Mouse (Mus musculus): ENCODE measurements around the gene Cdc6. TPM values are rescaled to one million over a fixed set of nuclear protein-coding genes. Genes with fewer than 3 reads are reported as not detected.

Gene Cdc6
- total and polyA plus RNA-seq, 3 experiments = 56.9 to 104 (median 69.4) TPM

DNA sequence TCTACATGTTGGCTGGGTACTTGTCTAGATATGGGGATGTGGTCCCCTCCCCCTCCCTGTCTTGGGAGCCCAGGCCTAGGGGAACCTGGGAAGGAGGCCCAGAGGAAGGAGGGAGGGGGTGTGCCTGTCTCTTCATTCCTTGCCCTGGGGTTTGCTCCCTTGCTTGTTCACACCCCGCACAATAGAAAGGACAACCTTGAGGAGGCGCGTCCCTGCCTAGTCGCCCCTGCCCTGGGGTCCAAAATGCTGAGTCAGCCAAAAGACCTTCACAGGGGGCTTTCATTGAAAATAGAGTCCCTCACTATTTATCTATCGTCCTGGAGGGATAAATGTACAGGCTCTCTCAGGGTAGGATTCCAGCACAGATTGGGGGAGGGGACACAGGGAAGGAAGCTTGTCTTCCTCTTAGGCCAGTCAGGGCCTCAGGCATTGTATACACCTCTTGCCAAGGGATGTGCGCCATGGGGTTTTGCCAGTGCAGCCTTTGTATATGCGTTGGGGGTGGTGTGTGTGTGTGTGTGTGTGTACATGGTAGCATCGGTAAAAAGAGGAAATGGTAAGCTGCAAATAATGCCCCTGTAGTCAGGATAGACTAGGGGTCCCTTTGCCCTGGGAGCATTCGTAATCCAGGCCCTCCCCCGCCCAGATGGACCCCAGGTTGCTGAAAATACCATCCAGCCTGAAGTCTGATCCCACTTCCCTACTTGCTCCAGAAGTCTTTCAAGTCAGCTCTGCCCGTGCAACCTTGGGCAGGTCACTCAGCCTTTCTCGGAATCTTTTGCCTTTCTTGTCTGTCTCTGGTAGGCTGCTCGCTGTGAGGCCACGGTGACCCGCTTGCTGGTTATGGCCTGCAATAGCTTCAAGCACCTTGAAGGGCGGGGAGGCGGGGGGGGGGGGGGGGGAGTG lies 47.5 kb downstream of the Cdc6 start:
- peaks cover 3% of the 10 kb centered on the region; the same call in 1 of the 2 replicates for H3K79me2 ChIP-seq (ENCODE audit: control insufficient read depth, insufficient read depth, low read length, poor library complexity)
- no peak overlapping the region for H3K27ac ChIP-seq (ENCODE audit: control insufficient read depth, low read depth, low read length)
- no peak overlapping the region for H3K9ac ChIP-seq (ENCODE audit: control insufficient read depth, low read depth, low read length, poor library complexity, severe bottlenecking)
- H3K9me3 ChIP-seq (replicated peaks; ENCODE audit: insufficient read depth, low read length) = no peaks in the 10 kb centered on the region
- peak; percentile 78 for TF ChIP-seq MAFK (IDR thresholded peaks at IDR 0.05; ENCODE audit: borderline replicate concordance, low read depth, low read length)
- no peak for TF ChIP-seq NRF1 (IDR thresholded peaks at IDR 0.05; ENCODE audit: insufficient read depth, low read depth, low read length, poor library complexity, severe bottlenecking)
- peaks cover 0 to 31% of the 10 kb centered on the region in 2 experiments; a peak in 2 of 4 replicates for H3K36me3 ChIP-seq (ENCODE audit: control insufficient read depth in 1 of 2, insufficient read depth in 2 of 2, low read length in 2 of 2)
- no peaks in the 10 kb centered on the region for H3K27me3 ChIP-seq (ENCODE audit: control insufficient read depth in 1 of 2, insufficient read depth in 2 of 2, low read length in 2 of 2)
- H3K4me1 ChIP-seq (ENCODE audit: control insufficient read depth in 1 of 2, insufficient read depth in 2 of 2, low read length in 2 of 2) = peaks cover 14 to 33% of the 10 kb centered on the region in 2 experiments
- DNase-seq (ENCODE audit: low read depth, low spot score) = peak; percentile 45
- H3K4me3 ChIP-seq (ENCODE audit: control insufficient read depth in 1 of 2, insufficient read depth in 1 of 2, low read depth in 2 of 2, low read length in 2 of 2) = no peak overlapping the region

DNA sequence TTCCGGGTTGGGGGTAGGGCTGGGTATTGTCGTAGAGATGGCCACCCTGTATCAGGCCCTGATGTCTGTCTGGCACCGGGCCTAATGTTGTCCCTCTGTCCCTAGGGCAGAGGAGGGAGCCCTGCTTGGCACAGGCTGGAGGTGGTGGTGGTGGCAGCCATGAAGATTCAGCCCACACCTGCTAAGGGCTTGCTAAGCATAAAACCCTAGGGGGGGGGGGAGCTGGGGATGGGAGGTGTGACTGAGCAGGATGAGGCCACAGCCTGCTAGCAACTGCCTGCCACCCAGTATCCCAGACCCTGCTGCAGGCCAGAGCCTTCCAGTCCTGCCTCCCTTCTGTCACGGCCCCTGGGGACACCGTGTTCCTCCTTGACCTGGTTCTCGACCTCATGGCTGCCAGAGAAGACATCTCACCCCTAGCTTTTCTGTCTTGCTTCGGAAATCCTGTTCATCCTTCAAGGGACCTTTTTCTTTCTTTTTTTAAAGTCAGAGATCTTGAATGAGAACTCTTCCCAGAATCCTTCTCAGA lies 48.2 kb downstream of the Cdc6 start:
- Histone ChIP-seq H3K27me3 (ENCODE audit: control insufficient read depth in 1 of 2, insufficient read depth in 2 of 2, low read length in 2 of 2) (no peaks in the 10 kb centered on the region), H3K4me1 (ENCODE audit: control insufficient read depth in 1 of 2, insufficient read depth in 2 of 2, low read length in 2 of 2) (peaks cover 12 to 32% of the 10 kb centered on the region in 2 experiments), H3K4me3 (ENCODE audit: control insufficient read depth in 1 of 2, insufficient read depth in 1 of 2, low read depth in 2 of 2, low read length in 2 of 2) (no peak overlapping the region)

DNA sequence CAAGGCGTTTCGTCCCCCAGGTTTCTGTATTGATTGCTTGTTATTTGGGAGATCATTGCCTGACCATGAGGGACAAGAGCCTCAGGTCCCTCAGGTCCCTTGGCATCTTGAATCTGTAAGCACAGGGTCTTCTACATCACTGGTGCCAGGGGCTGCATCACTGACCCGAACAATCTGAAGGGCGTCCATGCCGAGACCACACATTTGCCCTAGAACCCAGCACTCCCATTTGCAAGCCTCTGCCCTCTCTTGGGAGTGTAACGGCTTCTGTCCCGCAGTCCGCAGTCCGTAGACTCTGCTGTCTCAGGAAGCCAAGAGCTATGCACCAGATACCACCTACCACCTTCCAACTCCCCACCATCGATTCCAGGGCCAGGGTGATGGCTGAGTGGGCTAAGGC lies 48.7 kb downstream of the Cdc6 start:
- H3K4me1 ChIP-seq (ENCODE audit: control insufficient read depth in 1 of 2, insufficient read depth in 2 of 2, low read length in 2 of 2) = peaks cover 12 to 37% of the 10 kb centered on the region in 2 experiments
- H3K27me3 ChIP-seq (ENCODE audit: control insufficient read depth in 1 of 2, insufficient read depth in 2 of 2, low read length in 2 of 2) = no peaks in the 10 kb centered on the region
- TF ChIP-seq HCFC1 (IDR thresholded peaks at IDR 0.05; ENCODE audit: low read depth, low read length) (no peak), BHLHE40 (IDR thresholded peaks at IDR 0.05; ENCODE audit: borderline replicate concordance, low read depth, low read length) (no peak), TAL1 (IDR thresholded peaks at IDR 0.05; ENCODE audit: low read length) (no peak), ZC3H11A (IDR thresholded peaks at IDR 0.05; ENCODE audit: low read depth, low read length) (no peak), ETS1 (IDR thresholded peaks at IDR 0.05; ENCODE audit: low read depth, low read length) (no peak), MXI1 (IDR thresholded peaks at IDR 0.05; ENCODE audit: low read depth, low read length) (no peak), NELFE (IDR thresholded peaks at IDR 0.05; ENCODE audit: low read depth, low read length) (no peak), JUND (IDR thresholded peaks at IDR 0.05; ENCODE audit: low read depth, low read length) (no peak), MYC (IDR thresholded peaks at IDR 0.05; ENCODE audit: low read depth, low read length) (no peak), SIN3A (IDR thresholded peaks at IDR 0.05; ENCODE audit: low read length) (no peak), POLR2AphosphoS2 (IDR thresholded peaks at IDR 0.05; ENCODE audit: low read length) (no peak), KAT2A (conservative IDR thresholded peaks at IDR 0.05; ENCODE audit: low read depth, low read length) (no peak), MAFK (IDR thresholded peaks at IDR 0.05; ENCODE audit: borderline replicate concordance, low read depth, low read length) (no peak)
- no peak overlapping the region for H3K27ac ChIP-seq (ENCODE audit: control insufficient read depth, low read depth, low read length)
- H3K79me2 ChIP-seq (ENCODE audit: control insufficient read depth, insufficient read depth, low read length, poor library complexity) = peaks cover 3% of the 10 kb centered on the region
- no peak for DNase-seq (ENCODE audit: low read depth, low spot score)
- no peak overlapping the region for H3K9ac ChIP-seq (ENCODE audit: control insufficient read depth, low read depth, low read length, poor library complexity, severe bottlenecking)
- H3K9me3 ChIP-seq (replicated peaks; ENCODE audit: insufficient read depth, low read length) = no peaks in the 10 kb centered on the region
- H3K36me3 ChIP-seq (ENCODE audit: control insufficient read depth in 1 of 2, insufficient read depth in 2 of 2, low read length in 2 of 2) = peaks cover 0 to 28% of the 10 kb centered on the region in 2 experiments; a peak in 2 of 4 replicates
- H3K4me3 ChIP-seq (ENCODE audit: control insufficient read depth in 1 of 2, insufficient read depth in 1 of 2, low read depth in 2 of 2, low read length in 2 of 2) = no peak overlapping the region

More for the DNA sequence above, 48.2 kb downstream of the Cdc6 start:
- Histone ChIP-seq H3K27ac (ENCODE audit: control insufficient read depth, low read depth, low read length) (no peak overlapping the region), H3K36me3 (ENCODE audit: control insufficient read depth in 1 of 2, insufficient read depth in 2 of 2, low read length in 2 of 2) (peaks cover 0 to 28% of the 10 kb centered on the region in 2 experiments; a peak in 2 of 4 replicates), H3K9ac (ENCODE audit: control insufficient read depth, low read depth, low read length, poor library complexity, severe bottlenecking) (no peak overlapping the region), H3K9me3 (replicated peaks; ENCODE audit: insufficient read depth, low read length) (no peaks in the 10 kb centered on the region), H3K79me2 (ENCODE audit: control insufficient read depth, insufficient read depth, low read length, poor library complexity) (peaks cover 3% of the 10 kb centered on the region)
- TF ChIP-seq SIN3A (IDR thresholded peaks at IDR 0.05; ENCODE audit: low read length) (no peak), ZNF384 (IDR thresholded peaks at IDR 0.05; ENCODE audit: low read depth, low read length) (no peak), GABPA (IDR thresholded peaks at IDR 0.05; ENCODE audit: low read depth, low read length) (no peak), CHD1 (IDR thresholded peaks at IDR 0.05; ENCODE audit: low read depth, low read length) (no peak), MAFK (IDR thresholded peaks at IDR 0.05; ENCODE audit: borderline replicate concordance, low read depth, low read length) (no peak), JUND (IDR thresholded peaks at IDR 0.05; ENCODE audit: low read depth, low read length) (no peak), NRF1 (IDR thresholded peaks at IDR 0.05; ENCODE audit: insufficient read depth, low read depth, low read length, poor library complexity, severe bottlenecking) (no peak), TCF12 (IDR thresholded peaks at IDR 0.05; ENCODE audit: low read depth, low read length) (no peak), TAL1 (IDR thresholded peaks at IDR 0.05; ENCODE audit: low read length) (no peak), ZMIZ1 (IDR thresholded peaks at IDR 0.05; ENCODE audit: low read depth, low read length) (no peak), CHD2 (IDR thresholded peaks at IDR 0.05; ENCODE audit: low read length) (no peak), ETS1 (IDR thresholded peaks at IDR 0.05; ENCODE audit: low read depth, low read length) (no peak), USF1 (IDR thresholded peaks at IDR 0.05; ENCODE audit: low read depth, low read length) (no peak), MEF2A (IDR thresholded peaks at IDR 0.05; ENCODE audit: extremely low read depth, insufficient replicate concordance, low read depth, low read length, poor library complexity, severe bottlenecking) (no peak), MYB (IDR thresholded peaks at IDR 0.05; ENCODE audit: low read depth, low read length) (no peak)
- no peak for DNase-seq (ENCODE audit: low read depth, low spot score)

Data from MEL (cell line).